Mouse (Mus musculus) hindbrain, postnatal 0 days (tissue): Measurements from ENCODE around the gene Fgfr2. TPM values are rescaled to one million over a fixed set of nuclear protein-coding genes. Genes with fewer than 3 reads are reported as not detected.
A peak's percentile ranks its signal among the peaks of the same experiment; 100 is the strongest.

ENCODE experiments used
- ATAC-seq: fragments of 200-750 bp; cut with Nextera tagmentation; 2 replicates; pipeline ENCODE4 v1.8.0; 2017; ENCODE audit warnings: mild to moderate bottlenecking, moderate TSS enrichment, moderate library complexity
- DNase-seq: peaks from one replicate; pipeline ENCODE4 v3.0.0-alpha.2; 2015; ENCODE audit warnings: low spot score
- H3K27ac ChIP-seq: fragments of 300-500 bp; sonication (generic); 2 replicates; pipeline ENCODE4 v1.5.1; 2014; ENCODE audit warnings: mild to moderate bottlenecking
- H3K27me3 ChIP-seq: fragments of 300-500 bp; sonication (generic); 2 replicates; pipeline ENCODE4 v1.6.1; 2014; ENCODE audit warnings: low read length, mixed read lengths; ENCODE audit not compliant: insufficient read depth
- H3K36me3 ChIP-seq: fragments of 300-500 bp; sonication (generic); 2 replicates; pipeline ENCODE4 v1.6.1; 2014; ENCODE audit warnings: low read length, mixed read lengths; ENCODE audit not compliant: insufficient read depth
- H3K4me1 ChIP-seq: fragments of 300-500 bp; sonication (generic); 2 replicates; pipeline ENCODE4 v1.6.1; 2014; ENCODE audit warnings: antibody characterized with exemption, low read length, mixed read lengths; ENCODE audit not compliant: insufficient read depth
- H3K4me2 ChIP-seq: fragments of 300-500 bp; sonication (generic); 2 replicates; pipeline ENCODE4 v1.6.1; 2014; ENCODE audit warnings: low read depth, mild to moderate bottlenecking, low read length, moderate library complexity, mixed read lengths
- H3K4me3 ChIP-seq: fragments of 300-500 bp; sonication (generic); 2 replicates; pipeline ENCODE4 v1.5.1; 2014; ENCODE audit warnings: low read length
- H3K9ac ChIP-seq: fragments of 300-500 bp; sonication (generic); replicated peaks from 2 replicates; pipeline ENCODE4 v1.6.1; 2014; ENCODE audit warnings: mild to moderate bottlenecking, low read length, moderate library complexity, mixed read lengths
- H3K9me3 ChIP-seq: fragments of 300-500 bp; sonication (generic); 2 replicates; pipeline ENCODE4 v1.6.1; 2016; ENCODE audit warnings: low read length, mixed read lengths
- CTCF ChIP-seq: IDR thresholded peaks from 2 replicates; pipeline ENCODE4 v1.5.1; 2016; ENCODE audit warnings: antibody characterized with exemption, control low read depth, low read depth
- WGBS: fragments of 180-500 bp; shearing (Covaris S2); extraction: QIAGEN DNeasy Blood & Tissue Kit; methylation state at CpG from one replicate; pipeline ENCODE4 v1.1.7; 2014; 5-methylcytosine and 5-hydroxymethylcytosine counted together
- polyA plus RNA-seq: library from polyadenylated mRNA; unstranded; fragments of >200 nt; fragmentation: Nextera tagmentation; extraction: Ambion mirVana; gene quantifications from 2 replicates; pipeline ENCODE4 v1.2.1, GENCODE M21; 2015
- total RNA-seq: library from RNA; depleted of rRNA; stranded (reverse); fragments of >200 nt; gene quantifications from 2 replicates; pipeline ENCODE4 v1.2.3, GENCODE M21; 2014

Gene Fgfr2
- total and polyA plus RNA-seq, 2 experiments from 2014 or later: 17.3 to 49.0 TPM

DNA sequence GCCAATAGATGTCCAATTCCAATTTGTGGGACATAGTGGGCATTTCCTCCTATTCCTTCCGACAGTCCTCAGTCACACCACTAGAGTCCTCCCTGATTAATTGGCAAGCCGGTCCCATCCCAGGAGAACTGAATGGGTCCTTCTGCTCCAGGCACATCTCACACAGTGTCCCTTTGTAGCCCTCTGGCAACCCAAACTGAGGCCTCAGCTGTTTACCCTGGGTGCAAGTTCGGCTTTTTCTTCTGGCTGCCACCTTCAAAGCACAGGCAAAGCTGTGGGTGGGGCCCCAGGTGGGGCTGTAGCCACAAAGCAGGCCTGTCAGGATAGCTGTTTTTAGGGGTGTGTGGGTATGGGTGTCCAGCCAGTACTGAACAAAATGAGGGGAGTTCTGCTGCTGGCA is 576.0 kb downstream of the Fgfr2 start:
- Histone ChIP-seq H3K36me3 (no peaks in the 10 kb centered on the region), H3K4me1 (0 out of 2 replicates have a peak, but pooled peaks cover 2% of the 10 kb centered on the region), H3K9me3 (no peaks in the 10 kb centered on the region), H3K27me3 (no peaks in the 10 kb centered on the region), H3K4me3 (no peak overlapping the region), H3K27ac (no peak overlapping the region), H3K9ac (no peak overlapping the region), H3K4me2 (no peak overlapping the region)
- ATAC-seq (no peak), DNase-seq (no peak)
- TF ChIP-seq CTCF: no peak
- WGBS: 65% methylated on average over 3 of the region's 3 CpGs

DNA sequence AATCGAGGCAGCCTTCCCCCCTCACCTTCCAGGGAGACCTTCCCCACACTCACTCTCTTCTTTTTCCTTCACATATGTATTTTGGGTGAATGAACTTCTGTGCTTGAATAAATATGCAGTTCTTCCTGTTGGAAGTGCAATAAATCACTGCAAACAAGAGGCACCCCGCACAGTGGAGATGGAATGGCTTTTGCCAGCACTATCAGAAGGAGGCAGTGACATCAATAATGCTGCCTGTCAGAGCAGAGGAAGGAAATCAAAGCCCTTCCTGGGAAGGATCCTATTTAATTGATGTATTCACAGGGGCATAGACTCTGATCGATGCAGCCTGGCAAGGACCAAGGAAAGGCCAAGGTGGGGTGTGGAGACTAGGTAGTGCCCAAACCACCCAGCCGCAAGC is 580.7 kb downstream of the Fgfr2 start:
- no peak for TF ChIP-seq CTCF
- 52% methylated on average over 4 of the region's 4 CpGs for WGBS
- Histone ChIP-seq H3K4me2 (no peak overlapping the region), H3K9ac (no peak overlapping the region), H3K4me1 (0 out of 2 replicates have a peak, but pooled peaks cover 5% of the 10 kb centered on the region), H3K27me3 (no peaks in the 10 kb centered on the region), H3K4me3 (no peak overlapping the region), H3K9me3 (no peaks in the 10 kb centered on the region), H3K27ac (no peak overlapping the region), H3K36me3 (no peaks in the 10 kb centered on the region)
- ATAC-seq: no peak
- peak; percentile 16 for DNase-seq

DNA sequence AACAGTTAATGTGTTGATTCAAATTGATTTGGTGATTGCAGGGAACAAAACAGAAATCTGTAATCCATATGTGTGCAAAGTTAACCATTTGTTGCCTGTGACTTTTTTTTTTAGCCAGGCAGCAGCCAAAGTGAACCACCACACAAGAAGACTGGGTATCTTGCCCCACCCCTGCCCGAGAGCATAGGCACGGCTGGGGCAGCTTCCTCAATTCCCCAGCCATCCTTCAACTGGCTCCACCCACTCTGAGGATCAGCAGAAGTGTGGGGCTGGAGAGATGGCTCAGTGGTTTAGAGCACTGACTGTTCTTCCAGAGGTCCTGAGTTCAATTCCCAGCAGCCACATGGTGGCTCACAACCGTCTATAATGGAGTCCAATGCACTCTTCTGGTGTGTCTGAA is 581.6 kb downstream of the Fgfr2 start:
- Histone ChIP-seq H3K27me3 (no peaks in the 10 kb centered on the region), H3K4me3 (no peak overlapping the region), H3K36me3 (no peaks in the 10 kb centered on the region), H3K9ac (no peak overlapping the region), H3K4me1 (0 out of 2 replicates have a peak, but pooled peaks cover 5% of the 10 kb centered on the region), H3K27ac (no peak overlapping the region), H3K9me3 (no peaks in the 10 kb centered on the region), H3K4me2 (no peak overlapping the region)
- no peak for ATAC-seq
- DNase-seq: no peak
- no peak for TF ChIP-seq CTCF
- WGBS: 59% methylated on average over 3 of the region's 3 CpGs

DNA sequence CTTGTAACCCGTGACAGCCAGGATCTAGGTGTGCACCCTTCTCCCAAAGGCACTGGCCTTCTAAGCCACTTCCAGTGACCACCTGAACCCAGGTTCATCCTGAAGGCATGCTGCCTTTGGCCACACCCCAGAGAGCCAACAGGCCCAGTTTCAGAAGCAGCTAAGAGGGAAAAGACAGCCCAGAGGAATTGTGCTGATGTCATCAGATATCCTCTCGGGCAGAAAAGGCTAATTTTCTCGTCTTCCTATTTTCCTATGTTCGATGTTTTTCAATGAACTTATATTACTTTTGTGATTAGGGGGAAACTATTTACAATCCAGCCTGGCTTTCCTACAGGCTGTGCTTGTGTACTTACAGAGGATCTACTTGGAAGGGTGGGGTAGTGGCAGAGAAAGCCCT is 582.6 kb downstream of the Fgfr2 start:
- H3K4me2 ChIP-seq: no peak overlapping the region
- no peak for DNase-seq
- no peak for TF ChIP-seq CTCF
- H3K9me3 ChIP-seq: no peaks in the 10 kb centered on the region
- 85% methylated on average over 4 of the region's 4 CpGs for WGBS
- H3K36me3 ChIP-seq: no peaks in the 10 kb centered on the region
- H3K4me1 ChIP-seq: 0 out of 2 replicates have a peak, but pooled peaks cover 5% of the 10 kb centered on the region
- ATAC-seq: no peak
- no peak overlapping the region for H3K27ac ChIP-seq
- H3K4me3 ChIP-seq: no peak overlapping the region
- no peak overlapping the region for H3K9ac ChIP-seq
- H3K27me3 ChIP-seq: no peaks in the 10 kb centered on the region

DNA sequence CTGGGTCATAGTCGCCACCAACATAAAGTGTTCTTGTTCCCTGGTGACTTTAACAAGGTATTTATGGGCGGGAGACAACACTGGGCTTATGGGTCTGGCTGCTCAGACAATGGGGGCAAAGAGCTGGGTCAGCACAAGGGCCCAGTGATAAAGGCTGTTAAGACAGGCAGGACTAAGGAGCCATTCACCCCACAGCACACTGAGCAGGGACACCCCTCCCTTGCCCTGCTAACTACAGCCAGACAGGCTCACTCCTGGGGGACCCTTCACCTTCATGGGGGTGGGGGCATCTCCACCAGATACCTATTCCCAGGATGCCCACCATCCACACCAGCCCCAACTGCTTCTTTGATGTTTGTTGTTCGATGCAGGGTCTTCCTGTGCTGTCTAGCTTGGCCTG is 593.9 kb downstream of the Fgfr2 start:
- Histone ChIP-seq H3K9me3 (no peaks in the 10 kb centered on the region), H3K9ac (no peak overlapping the region), H3K4me1 (no peaks in the 10 kb centered on the region), H3K36me3 (no peaks in the 10 kb centered on the region), H3K4me3 (no peak overlapping the region), H3K27ac (no peak overlapping the region), H3K4me2 (no peak overlapping the region), H3K27me3 (no peaks in the 10 kb centered on the region)
- 90% methylated on average over 3 of the region's 3 CpGs for WGBS
- DNase-seq: no peak
- ATAC-seq: no peak
- TF ChIP-seq CTCF: no peak

DNA sequence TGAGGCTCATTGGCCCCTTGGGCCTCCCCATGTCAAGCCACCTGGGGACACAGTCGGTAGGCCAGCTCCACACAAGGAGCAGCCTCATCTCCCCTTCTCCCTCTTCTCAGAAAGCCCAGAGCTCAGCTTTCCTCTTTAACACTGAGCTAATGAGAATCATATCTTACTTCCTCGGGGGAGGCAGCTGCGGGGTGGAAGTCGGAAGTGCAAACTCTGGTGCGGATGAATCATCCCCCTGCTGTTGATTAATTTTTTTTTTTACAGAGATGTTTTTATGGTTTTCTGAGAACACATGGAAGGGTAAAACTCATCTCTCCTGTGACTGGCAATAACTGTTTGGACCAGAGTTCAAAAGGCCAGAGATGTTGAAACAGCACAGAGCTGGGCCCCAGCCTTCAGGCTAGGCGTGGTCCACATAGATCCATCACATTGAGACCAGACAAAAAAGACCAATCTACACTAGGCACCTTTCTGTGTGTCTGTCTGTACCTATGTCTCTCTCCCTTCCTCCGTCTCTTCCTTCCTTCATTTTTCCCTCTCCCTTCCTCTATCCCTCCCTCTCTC is 609.6 kb downstream of the Fgfr2 start:
- H3K4me2 ChIP-seq: no peak overlapping the region
- no peak overlapping the region for H3K4me3 ChIP-seq
- H3K4me1 ChIP-seq: no peaks in the 10 kb centered on the region
- ATAC-seq (no peak), DNase-seq (no peak)
- H3K36me3 ChIP-seq: no peaks in the 10 kb centered on the region
- H3K9ac ChIP-seq: no peak overlapping the region
- H3K27ac ChIP-seq: no peak overlapping the region
- no peaks in the 10 kb centered on the region for H3K9me3 ChIP-seq
- WGBS: 79% methylated on average over 7 of the region's 7 CpGs
- no peaks in the 10 kb centered on the region for H3K27me3 ChIP-seq
- TF ChIP-seq CTCF: no peak

DNA sequence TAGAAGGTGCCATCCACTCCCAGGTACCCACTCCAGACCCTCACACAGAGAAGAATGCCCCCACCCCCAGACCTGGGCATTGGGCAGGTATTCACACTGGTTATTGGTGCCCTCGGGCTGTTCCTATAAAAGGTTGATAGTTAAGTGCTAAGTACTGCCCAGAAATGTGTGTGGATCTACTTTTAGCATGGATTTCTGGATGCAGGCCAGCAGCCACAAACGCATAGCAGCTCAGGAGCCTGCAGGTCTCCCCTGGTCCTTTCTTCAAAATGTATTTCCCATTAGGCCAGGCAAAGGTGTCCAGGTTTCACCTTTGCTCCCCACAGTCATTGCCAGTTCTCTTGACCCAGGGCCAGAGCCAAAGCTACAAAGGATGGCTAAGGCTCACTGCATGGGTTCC is 614.0 kb downstream of the Fgfr2 start:
- Histone ChIP-seq H3K27me3 (no peaks in the 10 kb centered on the region), H3K4me3 (no peak overlapping the region), H3K4me1 (no peaks in the 10 kb centered on the region), H3K9ac (no peak overlapping the region), H3K27ac (no peak overlapping the region), H3K9me3 (no peaks in the 10 kb centered on the region), H3K36me3 (no peaks in the 10 kb centered on the region), H3K4me2 (no peak overlapping the region)
- 79% methylated on average over 2 of the region's 2 CpGs for WGBS
- DNase-seq (no peak), ATAC-seq (no peak)
- no peak for TF ChIP-seq CTCF
